Mouse (Mus musculus) midbrain, embryonic 12.5 days (tissue): ENCODE data around the gene 4933428G20Rik. TPM values are rescaled to one million over a fixed set of nuclear protein-coding genes. Genes with fewer than 3 reads are reported as not detected.

Experiments used
- ATAC-seq: fragments of 200-750 bp; cut with Nextera tagmentation; 2 replicates; pipeline ENCODE4 v1.8.0; 2017; ENCODE audit warnings: low read depth, moderate TSS enrichment, moderate library complexity; ENCODE audit not compliant: low FRiP score
- H3K27ac ChIP-seq: fragments of 300-500 bp; sonication (generic); replicated peaks from 2 replicates; pipeline ENCODE4 v1.5.1; 2016; ENCODE audit warnings: mild to moderate bottlenecking
- H3K27me3 ChIP-seq: fragments of 300-500 bp; sonication (generic); 2 replicates; pipeline ENCODE4 v1.6.1; 2016; ENCODE audit warnings: mild to moderate bottlenecking
- H3K36me3 ChIP-seq: fragments of 300-500 bp; sonication (generic); 2 replicates; pipeline ENCODE4 v1.6.1; 2016
- H3K4me1 ChIP-seq: fragments of 300-500 bp; sonication (generic); 2 replicates; pipeline ENCODE4 v1.6.1; 2016
- H3K4me2 ChIP-seq: fragments of 300-500 bp; sonication (generic); replicated peaks from 2 replicates; pipeline ENCODE4 v1.6.1; 2016; ENCODE audit warnings: mild to moderate bottlenecking, moderate library complexity
- H3K4me3 ChIP-seq: fragments of 300-500 bp; sonication (generic); 2 replicates; pipeline ENCODE4 v1.5.1; 2016; ENCODE audit warnings: mild to moderate bottlenecking
- H3K9ac ChIP-seq: fragments of 300-500 bp; sonication (generic); replicated peaks from 2 replicates; pipeline ENCODE4 v1.6.1; 2016; ENCODE audit warnings: mild to moderate bottlenecking, moderate library complexity
- H3K9me3 ChIP-seq: fragments of 300-500 bp; sonication (generic); 2 replicates; pipeline ENCODE4 v1.6.1; 2016; ENCODE audit warnings: mild to moderate bottlenecking
- WGBS: fragments of 180-500 bp; shearing (Covaris S2); methylation state at CpG from one replicate; pipeline ENCODE4 v1.1.7; 2016; 5-methylcytosine and 5-hydroxymethylcytosine counted together
- polyA plus RNA-seq: library from polyadenylated mRNA; unstranded; fragments of >200 nt; fragmentation: Nextera tagmentation; extraction: Ambion mirVana; gene quantifications from 2 replicates; pipeline ENCODE4 v1.2.1, GENCODE M21; 2016

The 4933428G20Rik gene
- polyA plus RNA-seq, result 0.77 and 0.84 TPM in 2 replicates

DNA sequence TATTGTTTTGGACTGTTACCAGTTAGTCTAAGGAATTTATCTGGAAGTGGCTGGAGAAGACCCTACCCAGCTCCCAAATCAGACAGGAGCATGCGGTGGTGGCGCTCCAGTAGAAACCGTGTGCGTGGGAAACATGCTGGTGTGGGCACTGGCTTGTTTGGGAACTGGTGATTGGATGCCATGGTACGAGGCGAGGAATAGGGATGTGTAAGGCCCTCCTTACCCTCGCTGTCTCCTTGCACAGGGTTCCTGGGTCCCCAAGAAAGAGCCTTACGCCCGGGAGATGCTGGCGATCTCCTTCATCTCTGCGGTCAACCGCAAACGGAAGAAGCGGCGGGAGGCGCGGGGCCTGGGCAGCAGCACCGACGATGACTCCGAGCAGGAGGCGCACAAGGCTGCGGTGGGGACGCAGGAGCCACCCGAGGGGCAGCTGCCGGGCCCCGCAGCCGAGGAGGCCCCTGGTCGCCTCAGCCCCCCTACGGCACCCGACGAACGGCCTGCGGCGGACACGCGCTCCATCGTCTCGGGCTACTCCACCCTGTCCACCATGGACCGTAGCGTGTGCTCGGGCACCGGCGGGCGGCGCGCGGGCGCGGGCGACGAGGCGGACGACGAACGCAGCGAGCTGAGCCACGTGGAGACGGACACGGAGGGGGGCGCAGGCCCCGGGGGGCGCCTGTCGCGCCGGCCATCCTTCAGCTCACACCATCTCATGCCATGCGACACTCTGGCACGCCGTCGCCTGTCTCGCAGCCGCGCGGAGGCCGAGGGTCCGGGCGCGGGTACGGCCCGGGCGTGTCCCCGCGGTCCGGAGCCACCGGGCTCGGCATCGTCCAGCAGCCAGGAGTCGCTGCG lies at the start of gene 4933428G20Rik:
Gene 4933428G20Rik, minus strand, starts transcription at position 476 of the 855 bp plus-strand sequence.
- H3K4me2 ChIP-seq, result peak within 1 kb of the TSS; percentile 70
- H3K9me3 ChIP-seq, result peaks cover 4% of the 10 kb centered on the region; the same call in 1 of the 2 replicates
- no peak for ATAC-seq
- peaks cover 62% of the 10 kb centered on the region for H3K27me3 ChIP-seq
- no peaks in the 10 kb centered on the region for H3K36me3 ChIP-seq
- H3K4me1 ChIP-seq, result peaks cover 19% of the 10 kb centered on the region
- no peak within 1 kb of the TSS for H3K27ac ChIP-seq
- peak within 1 kb of the TSS; percentile 41 for H3K9ac ChIP-seq
- H3K4me3 ChIP-seq, result peak within 1 kb of the TSS; percentile 42
- 10% methylated on average over 85 of the region's 88 CpGs for WGBS

GRCm38 (mm10) chr11:97548757-97549156 lies 48.6 kb upstream of the 4933428G20Rik start:
- ATAC-seq, result no peak
- peaks cover 52% of the 10 kb centered on the region for H3K4me1 ChIP-seq
- no peaks in the 10 kb centered on the region for H3K9me3 ChIP-seq
- H3K4me2 ChIP-seq, result no peak overlapping the region
- WGBS, result 54% methylated on average over 8 of the region's 8 CpGs
- H3K36me3 ChIP-seq, result no peaks in the 10 kb centered on the region
- no peak overlapping the region for H3K27ac ChIP-seq
- peaks cover 90% of the 10 kb centered on the region for H3K27me3 ChIP-seq
- no peak overlapping the region for H3K9ac ChIP-seq
- no peak overlapping the region for H3K4me3 ChIP-seq

DNA sequence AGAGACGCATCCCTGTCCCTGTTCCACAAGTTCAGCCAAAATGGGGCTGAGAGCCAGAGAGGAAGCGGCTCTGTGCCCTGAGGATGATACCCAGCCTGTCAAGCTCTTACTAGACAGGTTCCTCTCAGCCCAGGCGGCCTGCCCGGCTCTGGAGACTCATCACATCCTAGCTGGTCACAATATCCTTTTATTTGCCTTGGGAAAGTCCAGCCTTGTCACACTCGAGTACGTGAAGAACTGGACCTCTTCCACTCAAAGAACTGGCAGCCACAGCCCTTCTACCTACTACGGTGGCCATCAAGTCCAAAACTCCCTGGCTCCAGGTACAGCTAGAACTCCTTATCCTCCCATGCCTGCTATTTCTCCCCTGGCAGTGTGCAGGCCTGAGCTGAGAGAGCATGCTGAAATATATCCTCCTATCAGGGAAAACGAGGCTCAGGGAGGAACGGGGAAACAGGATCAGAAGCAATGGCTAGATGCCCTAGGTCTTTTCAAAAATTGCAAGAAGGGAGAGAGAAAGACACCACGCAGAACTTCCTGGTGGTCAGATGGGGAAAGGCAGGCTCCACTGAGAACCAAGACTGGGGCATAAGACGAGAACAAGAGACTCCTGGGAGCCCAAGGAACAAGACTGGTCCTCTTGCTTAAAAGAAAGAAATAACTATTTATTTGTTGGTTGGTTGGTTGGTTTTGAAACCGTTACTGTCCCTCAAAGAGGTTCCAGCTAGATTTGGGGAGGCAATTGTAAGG lies 48.0 kb upstream of the 4933428G20Rik start:
- Histone ChIP-seq H3K9me3 (no peaks in the 10 kb centered on the region), H3K4me3 (no peak overlapping the region), H3K4me1 (peaks cover 52% of the 10 kb centered on the region), H3K27ac (no peak overlapping the region), H3K4me2 (no peak overlapping the region), H3K36me3 (no peaks in the 10 kb centered on the region), H3K9ac (no peak overlapping the region), H3K27me3 (peaks cover 96% of the 10 kb centered on the region)
- no peak for ATAC-seq
- WGBS, result 61% methylated on average over 12 of the region's 12 CpGs

DNA sequence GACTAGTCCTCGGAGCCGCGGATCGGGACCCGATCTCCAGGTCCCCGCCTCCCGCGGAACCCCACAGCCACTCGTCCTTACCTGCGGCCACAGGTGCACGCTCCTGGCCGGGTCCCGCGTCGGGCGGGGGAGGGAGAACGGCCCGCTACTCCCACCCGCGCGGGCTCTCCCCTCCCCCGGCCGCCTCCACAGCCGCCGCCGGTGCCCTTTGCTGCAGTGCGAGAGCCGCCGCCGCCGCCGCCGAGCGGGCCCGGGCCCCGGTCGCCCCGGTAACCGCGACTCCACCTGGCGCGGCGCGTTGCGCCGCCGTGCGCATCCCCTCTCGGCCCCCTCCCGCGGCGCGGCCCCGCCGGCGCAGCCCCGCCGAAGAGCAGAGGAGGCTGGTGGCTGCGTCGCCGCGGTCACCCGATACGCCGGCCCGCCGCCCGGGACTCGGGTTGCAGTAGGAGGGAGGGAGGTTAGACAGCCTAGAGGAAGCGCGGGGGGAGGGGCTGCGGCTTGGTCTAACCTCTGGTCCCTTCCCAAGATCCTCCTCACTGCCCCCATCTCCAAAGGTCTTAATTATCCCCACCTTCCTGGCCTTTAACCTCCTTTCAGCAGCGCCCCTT lies 46.8 kb upstream of the 4933428G20Rik start:
- H3K4me2 ChIP-seq, result peak overlapping the region; percentile 98
- WGBS, result 2% methylated on average over 32 of the region's 73 CpGs
- H3K9me3 ChIP-seq, result no peaks in the 10 kb centered on the region
- H3K9ac ChIP-seq, result peak overlapping the region; percentile 77
- peak overlapping the region; percentile 56 for H3K4me3 ChIP-seq
- peaks cover 47% of the 10 kb centered on the region for H3K4me1 ChIP-seq
- no peaks in the 10 kb centered on the region for H3K36me3 ChIP-seq
- H3K27me3 ChIP-seq, result peaks cover 93% of the 10 kb centered on the region
- H3K27ac ChIP-seq, result no peak overlapping the region
- peak; percentile 64; the same call in 1 of the 2 replicates for ATAC-seq

- ATAC-seq, result no peak
- Histone ChIP-seq H3K27ac (no peak overlapping the region), H3K4me3 (peak overlapping the region; percentile 56), H3K4me2 (peak overlapping the region; percentile 98), H3K9ac (peak overlapping the region; percentile 77), H3K27me3 (peaks cover 93% of the 10 kb centered on the region), H3K4me1 (peaks cover 41% of the 10 kb centered on the region), H3K36me3 (no peaks in the 10 kb centered on the region), H3K9me3 (no peaks in the 10 kb centered on the region)
- 4% methylated on average over 26 of the region's 26 CpGs for WGBS
Measured at GRCm38 (mm10) chr11:97545808-97546560, 45.8 kb upstream of the 4933428G20Rik start.

DNA sequence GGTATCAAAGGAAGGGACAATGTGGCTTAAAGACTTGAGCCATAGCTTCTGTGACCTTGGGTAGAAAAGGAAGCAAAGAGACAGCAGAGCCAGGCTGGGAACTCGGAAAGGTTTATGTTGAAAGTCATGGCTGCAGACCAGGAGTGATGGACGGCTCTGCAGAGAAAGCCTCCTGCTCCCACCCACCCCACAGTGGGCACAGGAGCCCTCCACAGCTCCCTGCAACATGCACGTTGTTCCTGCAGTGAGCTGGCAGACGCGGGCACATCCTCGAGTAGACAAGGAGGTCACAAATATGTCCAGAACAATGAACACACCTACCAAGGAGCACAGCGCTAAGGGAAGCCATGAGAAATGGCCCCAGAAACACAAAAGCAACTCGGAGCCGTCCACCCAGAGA lies 43.7 kb upstream of the 4933428G20Rik start:
- Histone ChIP-seq H3K9me3 (no peaks in the 10 kb centered on the region), H3K4me2 (no peak overlapping the region), H3K4me1 (peaks cover 57% of the 10 kb centered on the region), H3K4me3 (no peak overlapping the region), H3K27me3 (peaks cover 78% of the 10 kb centered on the region), H3K36me3 (no peaks in the 10 kb centered on the region), H3K27ac (no peak overlapping the region), H3K9ac (no peak overlapping the region)
- 89% methylated on average over 9 of the region's 9 CpGs for WGBS
- no peak for ATAC-seq

DNA sequence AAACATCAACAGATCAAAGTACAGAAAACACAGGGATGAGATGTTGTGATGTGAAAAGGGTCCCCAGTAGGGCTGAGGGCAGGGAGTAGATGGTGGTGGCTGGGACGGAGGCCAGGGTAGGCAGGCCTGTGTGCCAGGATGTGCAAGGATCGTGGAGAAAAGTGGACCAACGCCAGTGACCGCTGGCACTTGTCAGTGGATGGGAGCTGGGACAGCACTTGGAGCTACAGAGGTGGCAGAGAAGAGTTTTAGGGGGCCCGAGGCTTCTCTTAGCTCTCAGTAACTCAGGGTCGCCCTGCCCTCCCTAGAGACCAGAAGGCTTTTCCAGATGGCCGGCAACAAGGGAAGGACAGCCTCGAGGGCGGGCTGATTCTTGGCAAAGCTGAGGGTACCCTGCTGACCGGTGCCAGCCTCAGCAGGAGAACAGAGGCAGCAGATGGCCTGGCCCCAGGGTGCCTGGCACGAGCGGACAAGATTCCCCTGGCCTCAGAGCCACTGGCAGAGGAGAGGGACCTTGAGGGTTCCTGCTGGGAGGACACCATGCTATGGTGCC lies 43.1 kb upstream of the 4933428G20Rik start:
- H3K9ac ChIP-seq, result no peak overlapping the region
- ATAC-seq, result no peak
- no peak overlapping the region for H3K4me2 ChIP-seq
- H3K36me3 ChIP-seq, result no peaks in the 10 kb centered on the region
- H3K4me3 ChIP-seq, result no peak overlapping the region
- 66% methylated on average over 12 of the region's 12 CpGs for WGBS
- no peaks in the 10 kb centered on the region for H3K9me3 ChIP-seq
- peaks cover 57% of the 10 kb centered on the region for H3K4me1 ChIP-seq
- H3K27ac ChIP-seq, result no peak overlapping the region
- H3K27me3 ChIP-seq, result peaks cover 76% of the 10 kb centered on the region

GRCm38 (mm10) chr11:97542171-97543150 lies 42.3 kb upstream of the 4933428G20Rik start:
- Histone ChIP-seq H3K9ac (0 out of 2 replicates have a peak overlapping the region, but pooled peaks have one; percentile 34), H3K4me1 (peaks cover 56% of the 10 kb centered on the region), H3K4me3 (no peak overlapping the region), H3K36me3 (no peaks in the 10 kb centered on the region), H3K9me3 (no peaks in the 10 kb centered on the region), H3K27me3 (peaks cover 76% of the 10 kb centered on the region), H3K27ac (no peak overlapping the region), H3K4me2 (no peak overlapping the region)
- ATAC-seq, result no peak
- WGBS, result 81% methylated on average over 22 of the region's 22 CpGs

DNA sequence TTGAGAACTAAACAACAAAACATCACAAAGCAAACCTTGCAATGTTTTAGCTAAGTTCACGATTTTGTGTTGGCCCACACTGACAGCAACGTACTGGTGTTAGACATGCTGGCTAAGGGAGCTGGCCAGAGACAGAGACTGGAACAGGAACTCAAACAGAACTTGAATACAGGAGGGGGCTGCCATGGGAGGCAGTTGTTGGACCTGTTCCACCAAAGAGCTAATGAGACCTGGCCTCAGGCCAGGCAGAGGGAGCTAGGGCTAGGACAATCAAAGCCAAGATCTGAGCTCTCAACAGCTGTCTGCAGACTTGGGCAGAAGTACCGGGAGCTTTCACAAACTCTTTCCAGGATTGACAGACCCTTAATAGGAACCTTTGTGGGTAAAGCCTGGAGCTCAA lies 40.5 kb upstream of the 4933428G20Rik start:
- no peaks in the 10 kb centered on the region for H3K36me3 ChIP-seq
- no peak for ATAC-seq
- H3K4me1 ChIP-seq, result peaks cover 50% of the 10 kb centered on the region
- no peak overlapping the region for H3K9ac ChIP-seq
- H3K4me3 ChIP-seq, result no peak overlapping the region
- H3K9me3 ChIP-seq, result no peaks in the 10 kb centered on the region
- no peak overlapping the region for H3K4me2 ChIP-seq
- 70% methylated on average over 3 of the region's 3 CpGs for WGBS
- no peak overlapping the region for H3K27ac ChIP-seq
- H3K27me3 ChIP-seq, result peaks cover 76% of the 10 kb centered on the region

DNA sequence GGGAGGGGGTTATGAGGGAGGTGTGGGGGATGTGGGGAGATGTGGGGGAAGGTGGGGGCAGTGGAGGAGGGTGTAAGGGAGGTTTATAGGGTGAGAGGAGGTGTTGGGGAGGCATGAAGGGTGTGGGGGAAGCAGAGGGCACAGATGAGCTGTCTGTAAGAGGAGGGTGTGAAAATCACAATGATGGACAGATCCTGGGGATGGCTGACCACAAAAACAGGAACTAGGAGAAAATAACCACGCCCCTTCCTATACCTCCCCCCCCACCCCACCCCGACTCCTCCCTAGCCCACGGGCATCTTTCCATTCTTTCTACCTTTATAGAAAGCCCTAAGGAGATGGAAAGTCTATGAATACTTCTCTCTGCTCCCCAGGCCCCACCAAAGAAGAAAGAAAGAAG lies 40.0 kb upstream of the 4933428G20Rik start:
- 77% methylated on average over 3 of the region's 3 CpGs for WGBS
- peaks cover 51% of the 10 kb centered on the region for H3K4me1 ChIP-seq
- H3K9ac ChIP-seq, result no peak overlapping the region
- H3K4me2 ChIP-seq, result no peak overlapping the region
- no peak for ATAC-seq
- no peak overlapping the region for H3K4me3 ChIP-seq
- H3K27ac ChIP-seq, result no peak overlapping the region
- H3K27me3 ChIP-seq, result peaks cover 76% of the 10 kb centered on the region
- no peaks in the 10 kb centered on the region for H3K36me3 ChIP-seq
- no peaks in the 10 kb centered on the region for H3K9me3 ChIP-seq
